Mouse (Mus musculus) thymus, postnatal 25 days (tissue): ENCODE measurements at regions not wholly inside any gene's neighbourhood (a gene's known extent, or its start where the extent isn't known, plus 50 kb on each side); places are given as distances from the start of the nearest gene placed in this dataset.
A peak's percentile ranks its signal among the peaks of the same experiment; 100 is the strongest.

Source experiments
- DNase-seq: peaks from one replicate; pipeline ENCODE4 v3.0.0; 2022

DNA sequence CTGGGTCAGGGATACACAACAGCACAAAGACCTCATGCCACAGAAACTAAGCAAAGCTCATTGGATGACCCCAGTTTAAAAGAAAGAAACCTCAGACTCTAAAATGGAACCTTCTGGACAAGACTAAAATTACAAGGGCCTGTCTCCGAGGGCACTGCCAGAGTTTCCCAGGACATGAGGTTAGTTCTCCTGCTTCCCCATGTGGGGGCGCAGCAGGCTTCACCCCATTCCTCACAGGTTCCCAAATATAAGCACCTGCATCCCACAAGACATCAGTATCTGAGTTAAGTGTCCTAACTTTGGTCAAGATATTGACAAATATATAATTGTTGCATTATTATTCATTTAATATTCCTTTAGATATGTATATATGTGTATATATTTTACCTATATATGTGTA, 166.8 kb downstream of the B3gnt2 start:
- no peak for DNase-seq

- no peak for DNase-seq
These were observed 165.9 kb downstream of the B3gnt2 start for GRCm38 (mm10) chr11:22694829-22695228.

DNA sequence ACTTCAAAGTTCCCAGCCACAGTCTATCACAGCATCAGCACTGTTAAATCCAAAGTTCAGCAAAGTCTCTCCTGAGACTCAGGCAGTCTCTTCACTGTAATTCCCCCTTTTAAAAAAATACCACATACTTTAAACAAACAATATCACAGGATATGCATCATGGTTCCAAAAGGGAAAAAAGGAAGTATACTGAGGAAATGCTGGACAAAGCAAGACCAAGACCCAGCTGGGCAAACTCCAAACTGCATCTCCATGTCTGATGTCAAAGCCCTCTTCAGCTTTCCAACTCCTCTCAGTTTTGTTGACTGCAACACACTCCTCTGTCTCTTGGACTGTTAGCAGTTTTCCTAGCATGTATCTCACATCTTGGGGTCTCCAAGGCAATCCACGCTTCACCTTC, 165.5 kb downstream of the B3gnt2 start:
- no peak for DNase-seq

DNA sequence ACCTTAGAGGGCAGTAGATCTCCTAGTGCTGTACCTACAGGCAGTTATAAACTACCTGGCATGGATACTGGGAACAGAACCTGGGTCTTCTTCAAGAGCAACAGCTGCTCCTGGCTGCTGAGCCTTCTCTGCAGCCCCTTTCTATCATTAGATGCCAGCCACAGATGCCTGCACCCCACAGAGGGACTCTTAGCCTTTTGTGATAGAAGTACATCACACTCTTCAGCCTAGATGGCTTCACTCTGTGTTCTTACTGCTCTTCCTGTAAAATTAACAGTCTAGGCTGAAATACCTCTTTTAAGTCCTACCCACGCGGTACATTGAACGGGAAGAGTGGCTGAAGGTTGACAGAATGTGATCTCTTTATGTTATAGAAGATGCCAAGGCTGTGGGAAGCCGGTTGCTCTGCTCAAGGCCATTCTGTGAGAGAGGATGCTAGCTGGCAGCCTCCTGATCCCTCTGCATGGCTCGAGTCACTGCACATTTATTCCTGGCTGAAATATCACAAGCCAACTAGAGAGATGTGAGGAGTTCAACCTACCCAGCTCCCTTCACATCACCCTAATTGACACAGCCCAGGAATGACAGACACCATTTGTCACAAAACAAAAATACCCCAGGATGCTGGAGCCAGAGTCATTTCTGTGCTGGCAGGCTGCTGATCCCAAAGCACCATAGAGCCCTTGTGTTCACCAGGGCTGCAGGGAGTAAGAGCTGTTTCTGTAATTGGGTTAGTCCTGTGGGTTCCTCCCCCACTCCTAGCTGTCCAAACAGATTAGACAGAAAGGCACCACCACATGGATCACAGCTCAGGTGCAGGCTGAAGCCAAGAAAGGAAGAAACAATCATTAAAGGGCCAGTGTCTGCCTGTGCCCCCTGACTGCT, 162.5 kb downstream of the B3gnt2 start:
- peak; percentile 14 for DNase-seq

GRCm38 (mm10) chr11:22706082-22706481, 154.7 kb downstream of the B3gnt2 start:
- no peak for DNase-seq
